Mouse (Mus musculus) A20 (cell line): ENCODE results near the gene 4930470P17Rik.
A peak's percentile ranks its signal among the peaks of the same experiment; 100 is the strongest.

Experiments used
- DNase-seq: peaks from one replicate; pipeline ENCODE4 v3.0.0-alpha.2; 2011; ENCODE audit warnings: low read depth, low spot score

The 4930470P17Rik gene

GRCm38 (mm10) chr2:170578588-170578987 is 23.2 kb downstream of the 4930470P17Rik start:
- no peak for DNase-seq

GRCm38 (mm10) chr2:170577502-170577901 is 24.3 kb downstream of the 4930470P17Rik start:
- DNase-seq, result peak; percentile 1

GRCm38 (mm10) chr2:170576077-170576476 is 25.7 kb downstream of the 4930470P17Rik start:
- no peak for DNase-seq

GRCm38 (mm10) chr2:170564995-170565394 is 36.8 kb downstream of the 4930470P17Rik start:
- no peak for DNase-seq

- DNase-seq, result no peak
Observed at GRCm38 (mm10) chr2:170563956-170564855, 37.6 kb downstream of the 4930470P17Rik start.

- no peak for DNase-seq
Observed at GRCm38 (mm10) chr2:170552088-170552487, 49.7 kb downstream of the 4930470P17Rik start.

GRCm38 (mm10) chr2:170550240-170550639 is 51.6 kb downstream of the 4930470P17Rik start:
- DNase-seq, result no peak

GRCm38 (mm10) chr2:170549146-170549545 is 52.7 kb downstream of the 4930470P17Rik start:
- DNase-seq, result no peak

- DNase-seq, result no peak
Observed at GRCm38 (mm10) chr2:170548046-170548445, 53.8 kb downstream of the 4930470P17Rik start.

GRCm38 (mm10) chr2:170547526-170547925 is 54.3 kb downstream of the 4930470P17Rik start:
- no peak for DNase-seq

- no peak for DNase-seq
Observed at GRCm38 (mm10) chr2:170545745-170546144, 56.1 kb downstream of the 4930470P17Rik start.

- no peak for DNase-seq
Observed at GRCm38 (mm10) chr2:170544950-170545349, 56.9 kb downstream of the 4930470P17Rik start.

- DNase-seq, result no peak
Observed at GRCm38 (mm10) chr2:170544159-170544558, 57.7 kb downstream of the 4930470P17Rik start.

GRCm38 (mm10) chr2:170543625-170544024 is 58.2 kb downstream of the 4930470P17Rik start:
- no peak for DNase-seq

- DNase-seq, result no peak
Observed at GRCm38 (mm10) chr2:170539211-170539610, 62.6 kb downstream of the 4930470P17Rik start.

- no peak for DNase-seq
Observed at GRCm38 (mm10) chr2:170535841-170536240, 66.0 kb downstream of the 4930470P17Rik start.

- no peak for DNase-seq
Observed at GRCm38 (mm10) chr2:170534803-170535174, 67.0 kb downstream of the 4930470P17Rik start.

GRCm38 (mm10) chr2:170534116-170534802 is 67.6 kb downstream of the 4930470P17Rik start:
- no peak for DNase-seq

- DNase-seq, result no peak
Observed at GRCm38 (mm10) chr2:170530256-170530655, 71.6 kb downstream of the 4930470P17Rik start.

- no peak for DNase-seq
Observed at GRCm38 (mm10) chr2:170529766-170530165, 72.1 kb downstream of the 4930470P17Rik start.
